Mouse (Mus musculus) cerebellum, adult 2 months (tissue): ENCODE results near the gene Sirt7.

ENCODE experiments used
- CTCF ChIP-seq: fragments of 200-500 bp; IDR thresholded peaks from 2 replicates; pipeline ENCODE4 v1.5.1; 2011; ENCODE audit warnings: low read depth, mild to moderate bottlenecking, control low read depth, low read length, moderate library complexity, borderline replicate concordance; ENCODE audit not compliant: insufficient read depth
- POLR2A ChIP-seq: fragments of 200-500 bp; IDR thresholded peaks from 2 replicates; pipeline ENCODE4 v1.6.1; 2011; ENCODE audit warnings: low read length, control low read depth, borderline replicate concordance; ENCODE audit not compliant: insufficient read depth

GRCm38 (mm10) chr11:120613481-120613972 is 11.5 kb downstream of the Sirt7 start:
- TF ChIP-seq CTCF (no peak), POLR2A (no peak)
